Mouse (Mus musculus): ENCODE results near the gene Emc7.

Emc7 gene

DNA sequence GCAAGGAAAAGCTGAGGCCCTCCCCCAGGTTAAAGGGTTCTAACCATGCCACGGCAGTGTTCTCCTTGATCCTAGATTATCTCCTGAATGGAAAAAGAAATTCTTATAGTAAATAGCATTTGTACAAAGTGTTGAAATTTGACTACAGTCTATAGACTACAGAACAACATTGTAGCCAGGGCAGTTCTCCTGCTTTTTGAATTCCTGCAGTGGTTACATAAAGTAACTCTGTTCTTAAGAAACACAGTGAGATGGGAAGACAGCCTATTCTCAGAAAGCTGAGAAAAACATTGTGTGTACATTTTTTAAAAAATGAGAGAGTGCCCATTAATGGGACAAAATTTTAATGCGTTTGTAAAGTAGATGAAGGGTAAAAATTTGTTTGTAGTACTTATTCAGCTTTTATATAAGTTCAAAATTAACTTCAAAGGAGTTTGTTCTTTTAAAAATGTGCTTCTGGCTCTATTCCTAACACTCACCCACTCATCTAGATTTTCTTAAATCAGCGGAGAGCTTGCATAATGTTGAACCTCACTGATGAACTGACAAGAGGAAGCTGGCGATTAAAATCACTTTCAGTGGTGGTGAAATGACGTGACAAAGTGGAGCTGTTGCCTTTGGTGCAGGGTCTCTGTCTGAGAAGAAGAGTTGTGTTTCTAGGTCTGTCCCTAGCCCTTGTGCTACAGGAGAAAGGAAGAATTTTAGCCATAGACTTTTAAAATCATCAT lies 20.4 kb downstream of the Emc7 start:
- no peak for DNase-seq (ENCODE audit: extremely low spot score, low read depth, low spot score)

DNA sequence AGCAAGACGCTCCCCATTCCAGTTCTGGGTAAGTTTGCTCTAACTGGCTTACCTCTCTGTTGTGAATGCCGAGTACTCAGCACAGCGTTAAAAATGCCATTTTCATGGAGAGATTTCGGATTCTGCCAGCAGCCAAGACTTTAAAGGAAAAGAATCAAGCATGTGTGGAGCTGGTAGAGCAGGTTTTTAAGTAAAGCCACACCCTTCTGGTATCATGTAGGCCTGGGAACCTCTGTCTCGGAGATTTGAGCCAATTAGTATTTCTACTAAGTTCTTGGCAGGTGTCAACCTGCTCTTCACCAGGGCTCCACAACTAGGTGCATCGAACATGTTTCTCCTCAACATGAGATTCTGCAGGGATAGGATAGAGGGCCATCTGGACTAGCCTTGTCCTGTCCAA lies 21.8 kb downstream of the Emc7 start:
- no peak for DNase-seq (ENCODE audit: extremely low spot score, low read depth, low spot score)

DNA sequence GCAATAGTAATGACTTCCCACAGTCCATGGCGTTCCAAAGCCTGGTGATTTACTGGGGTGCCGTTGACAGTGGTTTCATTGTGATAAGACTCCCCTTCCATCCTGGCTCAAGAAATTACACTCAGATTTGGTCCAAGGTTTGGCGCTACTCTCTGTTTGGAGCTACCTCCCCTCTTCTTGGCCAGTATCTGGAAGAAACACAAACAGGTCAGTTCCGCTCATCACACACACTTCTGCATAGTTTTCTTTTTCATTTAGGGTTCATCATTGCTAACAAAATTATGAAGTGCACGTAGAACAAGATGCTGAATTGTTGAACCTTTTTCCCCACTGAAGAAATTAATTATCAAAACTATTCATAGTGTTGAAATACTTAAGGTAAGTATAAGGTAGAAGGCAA lies 25.9 kb downstream of the Emc7 start, which contains the start of gene Chrm5:
TSS of gene Chrm5 (minus strand) at position 101 of the 400 bp plus-strand sequence.
- no peak for DNase-seq (ENCODE audit: extremely low spot score, low read depth, low spot score)

DNA sequence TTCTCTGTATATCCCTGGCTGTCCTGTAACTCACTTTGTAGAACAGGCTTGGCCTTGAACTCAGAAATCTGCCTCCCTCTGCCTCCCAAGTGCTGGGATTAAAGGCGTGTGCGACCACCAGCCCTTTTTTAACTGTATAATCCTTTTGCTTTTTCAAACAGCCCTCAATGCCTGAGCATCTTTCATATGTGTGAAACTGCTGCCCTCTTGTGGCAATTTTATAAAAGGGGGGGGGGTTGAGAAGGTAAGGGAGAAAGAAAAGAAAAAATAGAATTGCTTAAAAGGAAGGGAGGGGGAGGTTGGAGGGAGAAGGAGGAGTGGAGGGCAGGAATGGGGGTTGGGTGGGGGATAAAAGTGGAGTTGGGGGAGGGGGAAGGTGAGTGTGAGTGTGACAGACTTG lies 26.8 kb downstream of the Emc7 start:
- DNase-seq (ENCODE audit: extremely low spot score, low read depth, low spot score) = no peak

DNA sequence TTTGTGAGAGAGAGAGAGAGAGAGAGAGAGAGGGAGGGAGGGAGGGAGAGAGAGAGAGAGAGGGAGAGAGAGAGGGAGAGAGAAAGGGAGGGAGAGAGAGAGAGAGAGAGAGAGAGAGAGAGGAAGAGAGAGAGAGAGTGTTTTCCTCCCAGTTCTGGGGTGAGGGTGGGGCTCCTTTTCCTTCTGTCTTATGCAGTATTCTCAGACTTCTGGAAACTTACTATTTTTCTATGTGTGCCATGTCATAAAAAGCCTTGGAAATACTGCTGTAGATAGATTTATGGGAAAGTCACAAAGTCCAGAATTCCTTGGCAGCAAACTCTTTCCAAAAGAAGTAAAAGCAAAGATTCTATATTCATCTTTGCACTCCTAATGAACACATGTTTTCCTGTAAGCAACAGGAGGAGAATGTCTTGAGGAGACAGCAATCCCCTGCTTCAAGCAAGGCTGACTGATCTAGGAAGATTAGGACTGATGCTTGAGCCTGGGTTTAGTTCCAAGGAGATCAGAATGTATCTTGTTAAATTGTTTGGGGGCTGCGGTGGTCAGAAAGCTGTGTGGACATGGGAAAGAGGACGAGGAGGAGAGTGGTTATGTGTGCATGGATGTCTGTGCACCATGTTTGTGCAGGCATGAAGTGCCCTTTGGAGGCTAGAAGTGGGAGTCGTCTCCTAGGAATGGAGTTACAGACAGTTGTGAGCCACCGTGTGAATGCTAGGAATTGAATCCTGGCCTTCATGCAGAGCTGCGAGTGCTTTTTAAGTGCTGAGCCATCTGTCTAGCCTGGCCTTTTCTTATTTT lies 27.9 kb downstream of the Emc7 start:
- no peak for DNase-seq (ENCODE audit: extremely low spot score, low read depth, low spot score)

DNA sequence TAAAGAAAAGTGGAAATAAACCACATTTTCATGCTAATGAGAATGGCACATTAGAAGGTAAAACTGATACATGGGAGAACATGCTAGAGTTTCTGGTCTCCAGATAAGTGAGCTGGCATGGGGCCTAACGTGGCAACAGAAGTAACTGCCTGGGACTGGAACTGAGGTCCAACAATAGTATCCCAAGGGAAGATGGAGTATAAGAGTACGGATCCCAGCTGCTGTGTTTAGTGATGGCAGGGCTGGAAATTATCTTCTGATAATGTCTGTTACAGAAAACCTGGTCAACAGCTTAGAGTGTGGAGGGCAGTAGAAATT lies 28.5 kb downstream of the Emc7 start:
- no peak for DNase-seq (ENCODE audit: extremely low spot score, low read depth, low spot score)

DNA sequence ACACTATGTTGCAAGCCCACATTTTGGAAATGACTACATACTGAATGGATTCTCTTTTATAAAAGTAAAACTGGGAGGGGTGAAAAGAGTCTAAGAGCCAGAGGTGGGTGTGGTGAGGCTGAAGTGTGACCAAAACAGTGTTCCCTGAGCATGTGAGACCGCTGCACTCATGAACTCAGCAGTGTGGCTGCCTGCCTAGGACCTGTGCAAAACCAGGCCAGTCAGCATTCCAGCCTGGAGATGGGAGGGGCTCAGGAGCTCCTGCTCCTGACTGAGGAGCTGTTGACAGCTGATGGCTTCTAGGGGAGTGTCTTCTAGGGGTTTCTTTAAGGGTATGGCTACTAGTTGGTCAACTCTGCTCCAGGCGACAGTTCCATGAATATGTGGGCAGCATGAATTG lies 30.1 kb downstream of the Emc7 start:
- no peak for DNase-seq (ENCODE audit: extremely low spot score, low read depth, low spot score)

DNA sequence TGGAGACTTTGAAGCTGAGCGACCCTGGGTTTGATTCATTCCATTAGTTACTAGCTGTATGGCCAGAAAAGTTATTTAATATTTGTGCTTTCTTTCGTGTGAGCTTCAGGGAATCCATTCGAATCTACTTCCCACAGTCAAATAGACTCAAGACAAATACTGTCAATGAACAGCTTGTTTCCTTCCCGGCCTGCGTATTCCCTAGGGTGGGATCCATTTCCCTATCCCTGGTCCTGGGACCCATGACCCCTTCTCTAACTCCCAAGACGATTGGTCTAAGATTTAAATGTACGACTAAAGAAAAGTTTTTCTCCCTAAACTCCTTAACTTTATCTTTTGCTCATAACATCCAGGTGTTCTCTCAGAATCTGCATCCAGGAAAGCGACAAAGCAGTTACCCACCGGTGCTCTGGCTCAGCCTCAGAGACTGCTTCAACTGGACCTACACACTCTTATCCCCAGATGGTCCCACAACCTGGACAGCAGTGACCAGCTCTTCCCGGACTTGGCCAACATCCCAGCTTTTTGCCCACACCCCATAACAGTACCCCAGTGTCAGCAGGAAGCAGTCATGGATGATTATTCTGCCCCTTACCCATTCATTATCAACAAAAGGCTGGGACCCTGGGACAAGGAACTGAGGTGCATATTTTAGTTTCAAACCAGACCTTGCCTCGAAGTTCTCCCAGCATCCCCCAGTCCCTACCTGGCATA lies 35.8 kb downstream of the Emc7 start:
- no peak for DNase-seq (ENCODE audit: extremely low spot score, low read depth, low spot score)

DNA sequence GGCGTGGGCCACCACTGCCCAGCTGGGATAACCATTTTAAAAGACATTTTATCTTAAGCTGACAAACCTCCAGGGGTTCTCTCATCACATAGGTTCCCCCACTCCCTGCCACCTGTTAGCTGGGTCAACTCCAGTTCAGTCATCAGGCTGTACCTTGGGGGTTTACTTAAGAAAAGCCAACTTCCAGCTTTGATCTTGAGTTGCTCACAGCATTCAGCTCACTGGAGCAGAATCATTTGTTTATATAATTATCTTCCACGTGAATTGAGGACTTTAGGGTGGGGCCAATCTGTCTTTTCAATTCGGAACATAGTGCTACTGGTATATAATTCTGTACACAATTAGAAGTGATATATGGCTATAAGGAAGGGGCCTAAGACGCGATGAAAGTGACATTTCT lies 36.8 kb downstream of the Emc7 start:
- no peak for DNase-seq (ENCODE audit: extremely low spot score, low read depth, low spot score)

DNA sequence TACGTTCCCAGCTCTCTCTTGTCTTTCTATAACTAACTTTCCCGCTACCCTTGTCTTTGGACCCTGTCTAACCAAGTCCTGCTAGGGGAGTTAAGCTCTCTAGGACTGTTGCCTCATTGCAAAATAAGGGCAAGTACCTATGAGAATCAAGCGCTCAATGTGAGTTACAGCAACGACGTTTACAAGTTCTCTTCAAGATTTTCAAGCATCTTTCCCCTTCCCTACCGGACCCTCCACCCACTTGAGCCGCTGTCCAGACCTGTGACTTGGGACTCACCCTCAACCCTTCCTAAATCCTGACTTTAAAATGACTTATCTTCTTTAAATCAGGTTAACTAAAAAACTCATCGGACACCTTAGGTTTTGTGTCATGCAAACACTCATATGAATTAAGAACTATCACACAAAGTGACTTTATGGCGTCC lies 37.6 kb downstream of the Emc7 start:
- peak; percentile 28 for DNase-seq (ENCODE audit: extremely low spot score, low read depth, low spot score)

DNA sequence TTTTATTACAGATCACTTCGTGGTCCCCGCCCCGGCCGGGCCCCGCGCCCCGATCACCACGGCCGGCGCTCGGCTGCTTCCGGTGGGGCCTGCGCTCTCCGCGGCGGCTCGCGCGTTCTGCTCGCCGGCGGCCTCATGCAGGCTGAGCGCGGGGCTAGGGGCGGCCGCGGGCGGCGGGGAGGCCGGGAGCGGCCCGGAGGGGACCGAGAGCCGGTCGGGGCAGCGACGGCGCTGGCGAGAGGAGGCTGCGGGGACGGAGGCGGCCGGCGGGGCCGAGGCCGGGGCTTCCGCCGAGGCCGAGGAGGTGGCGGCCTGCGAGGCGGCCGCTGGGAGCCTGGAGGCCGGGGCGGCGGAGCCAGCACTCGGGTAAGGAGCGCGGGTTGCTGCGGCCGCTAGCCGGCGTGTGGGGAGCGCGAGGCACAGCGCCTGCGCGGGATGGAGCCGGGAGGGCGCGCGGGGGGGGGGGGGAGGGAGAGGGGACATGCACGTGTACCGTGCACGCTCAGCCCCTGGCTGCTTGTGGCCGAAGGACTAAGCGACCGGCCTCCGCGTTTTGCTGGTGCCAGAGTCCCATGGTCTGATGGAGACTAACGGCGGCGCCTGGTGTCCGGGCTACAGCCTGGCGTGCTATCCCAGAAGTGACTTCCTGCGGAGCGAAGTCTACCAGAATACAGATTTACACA lies 38.2 kb downstream of the Emc7 start, which contains the start of gene Aven:
TSS of gene Aven (plus strand) at position 109 of the 683 bp plus-strand sequence.
- no peak for DNase-seq (ENCODE audit: extremely low spot score, low read depth, low spot score)

DNA sequence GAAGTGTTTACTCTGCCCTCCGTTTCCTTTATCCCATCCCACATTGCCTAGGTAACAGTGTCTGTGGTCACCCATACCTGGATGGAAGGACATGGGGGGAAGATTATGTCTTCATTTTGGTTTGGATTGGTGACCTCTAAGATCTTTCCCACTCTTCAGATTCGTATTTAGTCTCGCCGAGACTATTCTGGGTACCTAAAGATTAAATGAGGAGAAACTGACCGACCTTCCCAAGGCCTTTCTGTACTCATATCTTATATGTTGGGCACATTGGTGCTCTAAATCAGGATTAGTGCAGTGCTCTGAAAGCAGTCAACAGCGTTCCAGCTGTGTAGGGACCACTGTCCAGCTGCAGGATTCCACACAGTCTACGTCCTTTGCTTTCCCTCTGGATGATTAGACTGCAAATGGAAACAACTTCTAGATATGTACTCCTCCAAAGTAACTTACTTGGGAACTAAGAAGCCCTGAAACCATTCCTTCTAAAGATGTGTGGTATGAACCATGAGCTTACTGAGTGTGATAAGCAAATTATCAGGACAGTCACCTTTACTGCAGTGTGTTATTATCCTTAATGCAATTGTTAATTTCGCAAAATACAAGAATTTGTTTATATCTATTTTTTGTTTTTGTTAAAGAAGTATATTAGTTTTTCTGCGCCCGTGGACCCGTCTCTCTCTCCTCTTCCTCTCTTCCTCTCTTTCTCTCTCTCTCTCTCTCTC lies 38.9 kb downstream of the Emc7 start:
- no peak for DNase-seq (ENCODE audit: extremely low spot score, low read depth, low spot score)

DNA sequence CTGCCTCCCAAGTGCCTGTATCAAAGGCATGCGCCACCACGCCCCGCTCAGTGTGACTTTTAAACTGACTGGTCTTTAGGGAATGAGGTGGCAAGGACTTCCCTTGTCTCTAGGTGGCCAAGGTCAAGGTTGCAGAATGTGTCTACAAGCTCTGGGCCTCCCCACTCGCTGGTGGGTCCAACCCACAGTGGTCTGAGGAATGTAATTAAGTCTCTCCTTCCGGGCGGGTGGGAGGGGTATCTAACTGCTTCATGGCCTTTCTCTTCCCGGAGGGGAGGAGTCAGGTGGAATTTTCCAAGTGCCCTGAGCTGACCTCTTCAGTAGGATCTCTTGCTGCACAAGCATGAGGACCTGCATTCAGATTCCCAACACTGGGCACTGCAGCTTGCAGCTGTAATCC lies 43.1 kb downstream of the Emc7 start:
- no peak for DNase-seq (ENCODE audit: extremely low spot score, low read depth, low spot score)

DNA sequence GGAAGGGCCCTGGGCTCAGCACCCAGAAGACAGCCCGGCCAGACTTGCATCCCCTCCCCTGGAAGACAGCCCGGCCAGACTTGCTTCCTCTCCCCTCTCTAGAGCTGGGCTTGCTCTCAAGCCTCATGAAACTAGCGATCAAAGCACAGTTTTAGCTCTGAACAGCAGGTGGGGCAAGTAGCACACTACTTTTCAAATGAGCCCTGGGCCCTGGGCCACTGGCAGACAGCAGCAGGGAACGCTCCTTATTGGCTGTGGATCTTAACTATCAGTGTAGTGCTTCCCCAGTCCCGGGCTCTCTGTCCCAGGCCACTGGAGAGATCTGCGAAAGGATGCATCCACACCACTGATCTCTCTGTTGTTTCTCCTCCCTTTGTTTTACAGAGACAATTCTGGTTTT lies 46.4 kb downstream of the Emc7 start:
- no peak for DNase-seq (ENCODE audit: extremely low spot score, low read depth, low spot score)

DNA sequence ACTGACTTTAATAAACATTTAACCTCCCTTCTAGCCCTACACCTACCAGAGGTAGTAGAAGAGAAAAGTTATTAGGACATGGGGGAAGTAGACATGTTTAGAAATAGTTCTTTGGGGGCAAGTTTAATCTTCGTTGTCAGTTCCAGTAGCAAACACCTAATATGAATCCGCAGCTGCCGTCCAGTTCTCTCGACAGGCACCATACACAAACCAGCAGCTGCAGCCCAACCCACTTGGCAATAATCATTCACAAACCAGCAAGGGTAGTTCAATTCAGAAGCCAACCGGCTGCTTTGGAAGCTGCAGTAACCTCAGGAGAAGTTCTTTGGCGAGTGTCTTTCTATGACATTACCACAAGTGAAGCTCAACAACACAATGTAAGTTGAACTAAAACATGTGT lies 49.2 kb downstream of the Emc7 start:
- no peak for DNase-seq (ENCODE audit: extremely low spot score, low read depth, low spot score)

DNA sequence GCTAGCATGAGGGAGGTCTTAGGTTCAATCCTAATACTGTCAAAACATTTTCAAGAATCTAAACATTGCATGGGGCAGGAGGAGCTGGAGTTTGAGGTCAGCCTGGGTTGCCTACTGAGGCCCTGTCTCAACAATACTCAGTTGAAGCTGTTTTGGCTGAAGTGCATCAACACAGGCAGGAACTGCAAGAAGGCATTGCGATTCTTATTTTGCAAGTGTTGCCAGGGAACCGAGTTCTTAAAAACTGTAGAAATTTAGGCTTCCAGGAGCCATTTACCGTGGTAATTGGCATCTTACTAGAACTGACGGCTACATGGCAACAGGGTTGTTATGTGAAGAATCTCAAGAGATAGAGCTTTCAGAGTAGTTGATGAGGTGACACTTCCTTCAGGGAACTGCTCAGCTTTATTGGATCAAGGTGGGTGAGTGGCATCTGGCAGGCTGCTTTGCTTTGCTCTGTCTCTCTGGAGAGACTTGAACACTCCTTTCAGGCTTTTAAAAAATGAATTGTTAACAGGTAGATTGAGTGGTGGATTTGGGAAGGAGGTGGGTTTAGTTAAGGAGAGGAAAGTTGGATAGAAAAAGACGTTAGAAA lies 52.1 kb downstream of the Emc7 start:
- no peak for DNase-seq (ENCODE audit: extremely low spot score, low read depth, low spot score)

DNA sequence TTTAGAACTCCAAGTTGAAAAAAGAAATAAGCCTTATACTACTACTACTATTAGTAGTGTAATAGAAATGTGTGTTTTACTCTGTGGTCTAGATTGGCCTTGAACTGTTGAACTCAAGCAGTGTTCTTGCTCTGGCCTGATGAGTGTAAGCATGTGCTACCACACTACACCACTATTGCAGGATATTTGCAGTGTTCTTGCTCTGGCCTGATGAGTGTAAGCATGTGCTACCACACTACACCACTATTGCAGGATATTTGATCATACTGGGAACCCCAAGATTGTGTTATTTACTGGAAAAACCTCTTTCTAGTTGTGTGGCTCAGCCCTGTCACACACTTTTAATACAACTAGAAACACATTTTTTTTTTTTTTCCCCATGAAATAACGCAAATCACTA lies 52.6 kb downstream of the Emc7 start:
- DNase-seq (ENCODE audit: extremely low spot score, low read depth, low spot score) = no peak

DNA sequence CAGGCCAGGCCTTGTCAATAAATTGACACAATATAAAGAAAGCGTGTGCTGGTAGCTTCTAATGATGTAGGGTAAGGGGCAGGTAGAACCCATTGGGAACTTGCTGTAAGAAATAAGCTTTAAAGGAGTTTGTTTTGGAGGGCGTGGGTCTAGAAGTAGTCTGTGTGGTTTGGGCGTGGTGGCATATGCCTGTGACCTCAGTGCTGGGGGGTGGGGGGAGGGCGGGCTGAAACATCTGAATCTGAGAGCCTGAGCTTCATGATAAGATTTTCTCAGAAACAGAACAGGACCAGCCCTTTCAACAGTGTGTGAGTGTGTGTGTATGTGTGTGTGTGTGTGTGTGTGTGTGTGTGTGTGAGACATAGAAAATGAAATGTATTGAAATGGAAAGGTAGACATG lies 55.3 kb downstream of the Emc7 start:
- no peak for DNase-seq (ENCODE audit: extremely low spot score, low read depth, low spot score)

DNA sequence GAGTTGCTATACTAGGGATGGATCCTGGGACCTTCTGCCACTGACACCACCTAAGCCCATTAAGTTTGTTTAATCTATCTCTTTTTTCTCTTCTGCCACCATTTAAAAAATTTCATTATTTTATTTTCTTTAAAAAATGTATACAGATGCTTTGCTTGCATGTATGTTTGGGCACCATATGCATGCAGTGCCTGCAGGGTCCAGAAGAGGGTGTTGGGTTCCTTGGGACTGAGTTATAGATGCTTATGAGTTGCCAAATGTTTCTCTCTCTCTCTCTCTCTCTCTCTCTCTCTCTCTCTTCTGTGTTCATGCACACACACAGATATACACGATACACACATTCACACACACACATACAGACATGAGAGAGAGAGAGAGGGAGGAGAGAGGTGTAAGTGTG lies 58.2 kb downstream of the Emc7 start:
- no peak for DNase-seq (ENCODE audit: extremely low spot score, low read depth, low spot score)

DNA sequence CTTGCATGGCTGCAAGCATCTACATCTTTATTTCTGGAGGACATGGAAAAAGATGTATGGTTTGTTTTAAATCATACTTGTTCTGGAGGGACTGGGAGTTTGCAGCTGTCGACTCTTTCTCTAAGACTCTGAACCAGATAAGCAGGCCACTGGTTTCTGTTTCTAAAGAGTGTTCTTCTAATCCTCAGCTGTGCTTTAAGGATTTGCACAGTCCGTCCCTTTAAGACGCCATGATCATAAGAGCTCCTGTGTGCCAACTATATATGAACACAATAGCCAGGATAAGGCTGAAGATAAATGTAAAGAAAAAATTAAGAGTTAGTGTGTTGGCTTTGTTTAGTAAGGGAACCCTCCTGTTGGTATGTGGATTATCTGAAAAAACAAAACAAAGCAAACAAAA lies 61.9 kb downstream of the Emc7 start:
- DNase-seq (ENCODE audit: extremely low spot score, low read depth, low spot score) = no peak

Measured in hindlimb bud, embryonic 11.5 days (tissue).